Mouse (Mus musculus): ENCODE measurements around the gene C1rl. TPM values are rescaled to one million over a fixed set of nuclear protein-coding genes. Genes with fewer than 3 reads are reported as not detected.
"Not testable (repeated sequence)": the region's sequence is repeated elsewhere in the genome, so short reads cannot be mapped to it uniquely, and the experiment has no call there.

C1rl gene
- polyA plus RNA-seq, 1 experiment from 2014 or later, result 0.17 TPM

DNA sequence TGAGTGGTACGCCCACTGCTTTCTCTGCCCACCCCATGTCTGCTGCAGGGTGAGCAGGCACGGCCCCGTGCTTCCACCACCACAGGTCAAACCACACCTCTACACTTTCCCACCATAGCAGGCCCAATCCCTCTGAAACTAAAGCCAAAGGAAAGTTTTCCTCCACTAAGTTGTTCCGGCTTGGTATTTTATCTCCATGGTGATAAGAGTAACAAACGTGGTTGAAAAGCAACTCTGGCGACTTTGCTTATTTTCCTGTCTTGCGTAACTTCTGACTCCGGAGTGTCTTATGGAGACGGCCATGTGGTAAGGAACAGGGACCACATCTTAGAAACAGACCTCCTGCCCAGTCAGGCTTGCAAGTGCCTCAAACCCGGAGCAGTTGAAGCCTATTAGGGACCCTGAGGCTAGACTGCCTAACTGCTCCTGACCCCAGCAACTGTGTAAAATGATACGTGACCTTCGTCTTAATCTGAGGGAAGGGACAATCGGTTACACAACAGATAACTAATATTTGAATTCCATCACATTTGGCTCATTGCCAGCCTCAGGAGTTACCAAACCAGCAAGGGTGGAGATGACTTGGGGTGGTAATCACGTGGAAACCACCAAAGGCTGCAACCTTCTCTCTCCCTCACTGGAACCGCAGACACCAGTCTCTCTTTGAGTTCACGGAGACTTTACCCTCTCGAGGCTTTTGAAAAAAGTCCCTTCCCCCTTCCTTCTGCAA, 14.8 kb upstream of the C1rl start:
- Histone ChIP-seq H3K36me3 (ENCODE audit: control insufficient read depth, insufficient read depth, low read length) (no peaks in the 10 kb centered on the region), H3K4me3 (ENCODE audit: low read depth, low read length) (no peak overlapping the region), H3K27ac (ENCODE audit: low read depth, low read length) (no peak overlapping the region), H3K4me1 (ENCODE audit: control insufficient read depth, insufficient read depth, low read length) (no peaks in the 10 kb centered on the region), H3K9me3 (ENCODE audit: control insufficient read depth, low read length) (no peaks in the 10 kb centered on the region), H3K9ac (ENCODE audit: low read length) (no peak overlapping the region), H3K4me2 (ENCODE audit: low read depth) (no peak overlapping the region), H3K27me3 (ENCODE audit: control insufficient read depth, insufficient read depth, low read length) (no peaks in the 10 kb centered on the region)
- 80% methylated on average over 17 of the region's 17 CpGs for WGBS
- ATAC-seq (ENCODE audit: insufficient read depth, low FRiP score, low TSS enrichment) (no peak), DNase-seq (ENCODE audit: low spot score) (no peak)

DNA sequence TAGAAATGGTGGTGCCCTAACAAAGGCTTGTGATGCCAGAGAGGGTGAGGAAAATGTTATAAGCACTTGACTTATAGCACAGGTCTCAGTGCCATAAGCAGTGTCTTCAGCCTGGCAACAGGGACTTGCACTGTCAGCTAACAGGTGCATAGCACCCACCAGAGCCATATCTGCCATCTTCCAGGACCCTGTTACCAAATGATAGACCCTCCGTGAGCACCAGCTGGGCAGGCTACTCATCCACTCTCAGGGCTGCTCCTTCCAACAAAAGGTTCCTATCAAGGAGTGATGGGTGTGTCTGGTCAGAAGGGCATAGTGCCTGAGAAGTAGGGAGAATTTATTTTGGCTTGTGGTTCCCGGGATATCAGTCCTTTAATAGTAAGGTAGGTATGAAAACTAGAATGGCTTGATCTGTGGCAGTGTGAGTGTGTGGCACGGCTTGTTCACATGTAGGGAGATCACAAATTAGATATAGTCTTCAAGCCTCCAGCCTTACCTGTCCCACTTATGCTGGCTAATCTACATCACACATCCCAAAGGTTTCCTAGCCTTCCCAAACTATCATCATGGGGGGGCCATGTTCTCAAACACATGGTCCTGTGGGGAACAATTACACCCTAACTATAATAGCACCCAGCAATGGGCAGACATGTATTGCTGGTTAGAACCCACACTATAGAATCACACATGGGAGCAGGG, 13.9 kb upstream of the C1rl start:
- Histone ChIP-seq H3K9ac (ENCODE audit: low read length) (no peak overlapping the region), H3K27me3 (ENCODE audit: control insufficient read depth, insufficient read depth, low read length) (no peaks in the 10 kb centered on the region), H3K4me2 (ENCODE audit: low read depth) (no peak overlapping the region), H3K4me1 (ENCODE audit: control insufficient read depth, insufficient read depth, low read length) (no peaks in the 10 kb centered on the region), H3K9me3 (ENCODE audit: control insufficient read depth, low read length) (no peaks in the 10 kb centered on the region), H3K4me3 (ENCODE audit: low read depth, low read length) (no peak overlapping the region), H3K27ac (ENCODE audit: low read depth, low read length) (no peak overlapping the region), H3K36me3 (ENCODE audit: control insufficient read depth, insufficient read depth, low read length) (no peaks in the 10 kb centered on the region)
- DNase-seq (ENCODE audit: low spot score), result no peak
- ATAC-seq (ENCODE audit: insufficient read depth, low FRiP score, low TSS enrichment), result no peak
- 92% methylated on average over 3 of the region's 3 CpGs for WGBS

DNA sequence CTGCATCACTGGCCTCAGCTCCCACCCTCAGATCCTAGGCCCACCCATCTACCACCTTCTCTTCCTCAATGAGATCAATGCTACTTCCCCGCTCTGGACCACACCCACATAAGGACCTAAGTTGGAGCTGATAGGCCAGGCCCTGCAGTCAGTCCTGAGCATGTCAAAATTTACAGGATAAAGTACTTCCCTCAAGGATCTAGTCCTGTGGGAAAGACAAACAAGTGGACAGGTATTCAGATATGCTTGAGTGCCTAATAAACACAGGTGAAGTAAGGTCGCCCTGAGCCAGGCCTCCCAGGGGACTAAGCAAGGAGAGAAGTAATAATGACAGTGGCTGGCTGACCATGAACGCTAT, 13.4 kb upstream of the C1rl start:
- no peak for DNase-seq (ENCODE audit: low spot score)
- ATAC-seq (ENCODE audit: insufficient read depth, low FRiP score, low TSS enrichment), result no peak
- 78% methylated on average over 3 of the region's 3 CpGs for WGBS
- Histone ChIP-seq H3K27me3 (ENCODE audit: control insufficient read depth, insufficient read depth, low read length) (no peaks in the 10 kb centered on the region), H3K4me2 (ENCODE audit: low read depth) (no peak overlapping the region), H3K36me3 (ENCODE audit: control insufficient read depth, insufficient read depth, low read length) (no peaks in the 10 kb centered on the region), H3K9ac (ENCODE audit: low read length) (no peak overlapping the region), H3K4me1 (ENCODE audit: control insufficient read depth, insufficient read depth, low read length) (no peaks in the 10 kb centered on the region), H3K9me3 (ENCODE audit: control insufficient read depth, low read length) (no peaks in the 10 kb centered on the region), H3K4me3 (ENCODE audit: low read depth, low read length) (no peak overlapping the region), H3K27ac (ENCODE audit: low read depth, low read length) (no peak overlapping the region)

DNA sequence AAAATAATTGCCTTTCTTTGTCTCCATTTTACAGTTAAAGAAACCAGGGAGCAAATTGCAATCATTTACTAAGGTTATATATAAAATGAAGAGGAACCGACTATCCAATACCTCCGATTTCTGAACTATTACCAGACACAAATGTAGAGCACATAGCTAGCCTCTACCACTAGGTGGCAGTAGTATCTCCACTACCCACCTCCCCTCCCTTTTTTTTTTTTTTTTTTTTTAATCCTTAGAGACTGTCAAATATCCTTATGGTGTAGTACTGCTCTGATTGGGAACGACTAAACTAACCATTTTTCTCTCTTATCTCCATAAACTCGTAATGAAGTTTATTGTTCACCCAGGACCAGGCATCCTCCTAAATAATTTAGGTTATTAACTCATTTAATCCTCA, 12.6 kb upstream of the C1rl start:
- ATAC-seq (ENCODE audit: insufficient read depth, low FRiP score, low TSS enrichment) (no peak), DNase-seq (ENCODE audit: low spot score) (no peak)
- no peaks in the 10 kb centered on the region for H3K9me3 ChIP-seq (ENCODE audit: control insufficient read depth, low read length)
- no peaks in the 10 kb centered on the region for H3K36me3 ChIP-seq (ENCODE audit: control insufficient read depth, insufficient read depth, low read length)
- H3K4me3 ChIP-seq (ENCODE audit: low read depth, low read length), result no peak overlapping the region
- H3K27ac ChIP-seq (ENCODE audit: low read depth, low read length), result no peak overlapping the region
- no peak overlapping the region for H3K4me2 ChIP-seq (ENCODE audit: low read depth)
- no peaks in the 10 kb centered on the region for H3K4me1 ChIP-seq (ENCODE audit: control insufficient read depth, insufficient read depth, low read length)
- no peaks in the 10 kb centered on the region for H3K27me3 ChIP-seq (ENCODE audit: control insufficient read depth, insufficient read depth, low read length)
- WGBS, result 57% methylated on average over 4 of the region's 4 CpGs
- no peak overlapping the region for H3K9ac ChIP-seq (ENCODE audit: low read length)

DNA sequence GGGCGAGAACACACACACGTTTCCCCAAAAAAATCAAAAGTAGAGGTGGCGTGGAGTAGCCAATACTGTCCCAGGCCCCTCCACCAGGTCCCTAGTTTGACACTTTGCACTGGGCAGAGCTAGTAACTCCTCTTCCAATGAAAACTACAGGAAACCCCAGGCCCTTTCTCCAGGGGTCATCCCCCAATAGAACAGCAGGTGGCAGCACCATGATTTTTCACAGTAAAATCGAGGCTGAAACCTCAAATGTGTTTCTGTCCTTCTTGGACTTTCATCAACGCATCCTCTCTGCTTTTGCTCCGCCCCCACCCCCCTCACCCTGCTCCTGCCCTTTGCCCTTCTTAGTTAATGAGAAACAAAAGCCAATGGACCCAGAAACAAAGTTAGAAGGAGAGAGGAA, 11.3 kb upstream of the C1rl start:
- H3K4me2 ChIP-seq (ENCODE audit: low read depth), result no peak overlapping the region
- H3K9ac ChIP-seq (ENCODE audit: low read length), result no peak overlapping the region
- H3K4me1 ChIP-seq (ENCODE audit: control insufficient read depth, insufficient read depth, low read length), result no peaks in the 10 kb centered on the region
- no peak overlapping the region for H3K27ac ChIP-seq (ENCODE audit: low read depth, low read length)
- no peak for ATAC-seq (ENCODE audit: insufficient read depth, low FRiP score, low TSS enrichment)
- no peak overlapping the region for H3K4me3 ChIP-seq (ENCODE audit: low read depth, low read length)
- no peaks in the 10 kb centered on the region for H3K27me3 ChIP-seq (ENCODE audit: control insufficient read depth, insufficient read depth, low read length)
- no peaks in the 10 kb centered on the region for H3K9me3 ChIP-seq (ENCODE audit: control insufficient read depth, low read length)
- DNase-seq (ENCODE audit: low spot score), result peak; percentile 71
- WGBS, result 26% methylated on average over 6 of the region's 6 CpGs
- H3K36me3 ChIP-seq (ENCODE audit: control insufficient read depth, insufficient read depth, low read length), result no peaks in the 10 kb centered on the region

DNA sequence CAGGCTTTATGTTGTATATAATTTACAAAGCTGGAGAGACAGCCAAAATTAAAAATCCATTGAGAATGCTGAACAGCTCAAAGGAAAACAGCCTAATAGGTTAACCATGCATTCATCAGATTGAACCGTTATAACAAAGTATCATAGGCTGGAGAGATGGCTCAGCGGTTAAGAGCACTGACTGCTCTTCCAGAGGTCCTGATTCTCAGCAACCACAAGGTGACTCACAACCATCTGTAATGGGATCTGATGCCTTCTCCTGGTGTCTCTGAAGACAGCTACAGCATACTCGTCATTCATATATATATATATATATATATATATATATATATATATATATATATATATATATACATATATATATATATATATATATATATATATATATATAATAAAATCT, 9.1 kb upstream of the C1rl start:
- H3K27me3 ChIP-seq (ENCODE audit: control insufficient read depth, insufficient read depth, low read length); ATAC-seq (ENCODE audit: insufficient read depth, low FRiP score, low TSS enrichment); H3K9me3 ChIP-seq (ENCODE audit: control insufficient read depth, low read length); H3K9ac ChIP-seq (ENCODE audit: low read length); H3K4me2 ChIP-seq (ENCODE audit: low read depth); H3K4me1 ChIP-seq (ENCODE audit: control insufficient read depth, insufficient read depth, low read length); H3K4me3 ChIP-seq (ENCODE audit: low read depth, low read length); DNase-seq (ENCODE audit: low spot score); H3K27ac ChIP-seq (ENCODE audit: low read depth, low read length); H3K36me3 ChIP-seq (ENCODE audit: control insufficient read depth, insufficient read depth, low read length): not testable (repeated sequence)
- whole genome bisulfite sequencing, result 90% methylated on average over 3 of the region's 3 CpGs

DNA sequence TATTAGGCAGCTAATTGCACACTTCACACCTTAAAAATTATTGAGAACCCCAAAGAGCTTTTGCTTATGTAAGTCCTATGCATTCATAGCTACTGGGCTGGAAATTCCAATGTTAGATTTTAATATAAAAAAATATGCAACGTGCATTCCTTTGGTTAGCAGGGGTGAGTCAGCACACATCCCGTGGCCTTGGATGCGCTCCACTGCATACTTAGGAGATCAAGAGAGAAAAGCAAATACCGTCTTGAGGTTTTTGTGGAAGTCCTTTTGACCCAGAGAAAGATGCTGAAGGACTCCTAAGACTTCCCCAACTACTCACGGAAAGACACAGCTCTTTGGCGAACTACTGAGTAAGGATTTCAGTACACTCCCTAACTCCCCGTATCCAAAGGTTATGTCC, 8.1 kb upstream of the C1rl start:
- Histone ChIP-seq H3K4me1 (ENCODE audit: control insufficient read depth, insufficient read depth, low read length) (no peaks in the 10 kb centered on the region), H3K4me3 (ENCODE audit: low read depth, low read length) (no peak overlapping the region), H3K9me3 (ENCODE audit: control insufficient read depth, low read length) (no peaks in the 10 kb centered on the region), H3K9ac (ENCODE audit: low read length) (no peak overlapping the region), H3K27me3 (ENCODE audit: control insufficient read depth, insufficient read depth, low read length) (no peaks in the 10 kb centered on the region), H3K36me3 (ENCODE audit: control insufficient read depth, insufficient read depth, low read length) (no peaks in the 10 kb centered on the region), H3K4me2 (ENCODE audit: low read depth) (peak overlapping the region; percentile 33; the same call in 1 of the 2 replicates), H3K27ac (ENCODE audit: low read depth, low read length) (no peak overlapping the region)
- no peak for ATAC-seq (ENCODE audit: insufficient read depth, low FRiP score, low TSS enrichment)
- no peak for DNase-seq (ENCODE audit: low spot score)
- 91% methylated on average over 7 of the region's 7 CpGs for WGBS

DNA sequence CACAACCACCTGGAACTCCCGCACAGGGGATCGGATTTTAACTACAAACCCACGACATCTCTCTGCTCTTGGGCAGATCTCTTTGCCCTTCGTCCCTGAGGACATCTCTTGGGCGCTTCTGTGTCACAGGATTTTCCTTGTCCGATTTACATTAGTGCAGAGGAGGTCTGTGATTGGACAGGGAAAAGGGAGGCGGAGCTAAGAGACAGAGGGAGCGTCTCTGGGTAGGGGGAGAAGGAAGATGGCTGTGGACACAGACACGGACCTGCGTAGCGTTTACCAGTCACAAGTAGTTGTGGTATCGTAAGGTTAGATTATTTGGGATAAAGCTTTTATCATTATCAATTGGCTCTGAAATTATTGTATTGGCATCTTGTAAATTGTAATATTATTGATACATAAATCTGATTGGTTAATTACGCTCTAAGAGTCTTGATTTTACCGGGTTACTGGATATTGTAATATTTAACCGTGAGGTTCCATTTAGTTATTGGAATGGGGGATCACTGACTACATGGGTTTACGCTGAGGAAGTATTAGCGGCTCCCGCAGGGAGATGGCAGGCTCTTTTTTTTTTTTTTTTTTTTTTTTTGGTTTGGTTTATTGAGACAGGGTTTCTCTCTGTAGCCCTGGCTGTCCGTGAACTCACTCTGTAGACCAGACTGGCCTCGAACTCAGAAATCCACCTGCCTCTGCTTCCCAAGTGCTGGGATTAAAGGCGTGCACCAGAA, 7.3 kb upstream of the C1rl start:
- WGBS, result 34% methylated on average over 21 of the region's 21 CpGs
- ATAC-seq (ENCODE audit: insufficient read depth, low FRiP score, low TSS enrichment) (peak; percentile 91), DNase-seq (ENCODE audit: low spot score) (peak; percentile 59)
- H3K9me3 ChIP-seq (ENCODE audit: control insufficient read depth, low read length), result no peaks in the 10 kb centered on the region
- no peaks in the 10 kb centered on the region for H3K27me3 ChIP-seq (ENCODE audit: control insufficient read depth, insufficient read depth, low read length)
- 0 out of 2 replicates have a peak overlapping the region, but pooled peaks have one; percentile 8 for H3K4me3 ChIP-seq (ENCODE audit: low read depth, low read length)
- no peak overlapping the region for H3K27ac ChIP-seq (ENCODE audit: low read depth, low read length)
- H3K4me2 ChIP-seq (ENCODE audit: low read depth), result peak overlapping the region; percentile 33
- H3K4me1 ChIP-seq (ENCODE audit: control insufficient read depth, insufficient read depth, low read length), result no peaks in the 10 kb centered on the region
- H3K36me3 ChIP-seq (ENCODE audit: control insufficient read depth, insufficient read depth, low read length), result no peaks in the 10 kb centered on the region
- H3K9ac ChIP-seq (ENCODE audit: low read length), result no peak overlapping the region
